Mouse (Mus musculus) intestine, embryonic 14.5 days (tissue): ENCODE results near the gene Efcab11. TPM values are rescaled to one million over a fixed set of nuclear protein-coding genes. Genes with fewer than 3 reads are reported as not detected.

ENCODE experiments used
- ATAC-seq: fragments of 200-750 bp; cut with Nextera tagmentation; replicated peaks from 2 replicates; pipeline ENCODE4 v1.8.0; 2017; ENCODE audit warnings: low read depth, moderate number of reproducible peaks, moderate TSS enrichment, moderate library complexity; ENCODE audit not compliant: low FRiP score, low TSS enrichment
- DNase-seq: peaks from one replicate; pipeline ENCODE4 v3.0.0-alpha.2; 2018; ENCODE audit warnings: low spot score
- H3K27ac ChIP-seq: fragments of 300-500 bp; sonication (generic); 2 replicates; pipeline ENCODE4 v1.5.1; 2014; ENCODE audit warnings: low read depth, mild to moderate bottlenecking, control low read depth
- H3K27me3 ChIP-seq: fragments of 300-500 bp; sonication (generic); replicated peaks from 2 replicates; pipeline ENCODE4 v1.6.1; 2014; ENCODE audit warnings: low read length, control low read depth; ENCODE audit not compliant: control insufficient read depth, insufficient read depth
- H3K36me3 ChIP-seq: fragments of 300-500 bp; sonication (generic); 2 replicates; pipeline ENCODE4 v1.6.1; 2014; ENCODE audit warnings: low read length, control low read depth; ENCODE audit not compliant: control insufficient read depth, insufficient read depth
- H3K4me1 ChIP-seq: fragments of 300-500 bp; sonication (generic); replicated peaks from 2 replicates; pipeline ENCODE4 v1.6.1; 2014; ENCODE audit warnings: low read length, control low read depth, mixed read lengths; ENCODE audit not compliant: control insufficient read depth, insufficient read depth
- H3K4me2 ChIP-seq: fragments of 300-500 bp; sonication (generic); 2 replicates; pipeline ENCODE4 v1.6.1; 2014; ENCODE audit warnings: low read length
- H3K4me3 ChIP-seq: fragments of 300-500 bp; sonication (generic); 2 replicates; pipeline ENCODE4 v1.5.1; 2014; ENCODE audit warnings: low read depth, low read length, control low read depth, mixed read lengths
- H3K9ac ChIP-seq: fragments of 300-500 bp; sonication (generic); 2 replicates; pipeline ENCODE4 v1.6.1; 2014; ENCODE audit warnings: mild to moderate bottlenecking, low read length
- H3K9me3 ChIP-seq: fragments of 300-500 bp; sonication (generic); 2 replicates; pipeline ENCODE4 v1.6.1; 2016; ENCODE audit warnings: low read length, control low read depth; ENCODE audit not compliant: control insufficient read depth
- WGBS: fragments of 180-500 bp; shearing (Covaris S2); extraction: QIAGEN DNeasy Blood & Tissue Kit; methylation state at CpG from one replicate; pipeline ENCODE4 v1.1.7; 2014; 5-methylcytosine and 5-hydroxymethylcytosine counted together
- polyA plus RNA-seq: library from polyadenylated mRNA; unstranded; fragments of >200 nt; fragmentation: Nextera tagmentation; extraction: Ambion mirVana; gene quantifications from 2 replicates; pipeline ENCODE4 v1.2.1, GENCODE M21; 2014

Gene Efcab11
- polyA plus RNA-seq, 1 experiment from 2014 or later = 13.4 TPM

DNA sequence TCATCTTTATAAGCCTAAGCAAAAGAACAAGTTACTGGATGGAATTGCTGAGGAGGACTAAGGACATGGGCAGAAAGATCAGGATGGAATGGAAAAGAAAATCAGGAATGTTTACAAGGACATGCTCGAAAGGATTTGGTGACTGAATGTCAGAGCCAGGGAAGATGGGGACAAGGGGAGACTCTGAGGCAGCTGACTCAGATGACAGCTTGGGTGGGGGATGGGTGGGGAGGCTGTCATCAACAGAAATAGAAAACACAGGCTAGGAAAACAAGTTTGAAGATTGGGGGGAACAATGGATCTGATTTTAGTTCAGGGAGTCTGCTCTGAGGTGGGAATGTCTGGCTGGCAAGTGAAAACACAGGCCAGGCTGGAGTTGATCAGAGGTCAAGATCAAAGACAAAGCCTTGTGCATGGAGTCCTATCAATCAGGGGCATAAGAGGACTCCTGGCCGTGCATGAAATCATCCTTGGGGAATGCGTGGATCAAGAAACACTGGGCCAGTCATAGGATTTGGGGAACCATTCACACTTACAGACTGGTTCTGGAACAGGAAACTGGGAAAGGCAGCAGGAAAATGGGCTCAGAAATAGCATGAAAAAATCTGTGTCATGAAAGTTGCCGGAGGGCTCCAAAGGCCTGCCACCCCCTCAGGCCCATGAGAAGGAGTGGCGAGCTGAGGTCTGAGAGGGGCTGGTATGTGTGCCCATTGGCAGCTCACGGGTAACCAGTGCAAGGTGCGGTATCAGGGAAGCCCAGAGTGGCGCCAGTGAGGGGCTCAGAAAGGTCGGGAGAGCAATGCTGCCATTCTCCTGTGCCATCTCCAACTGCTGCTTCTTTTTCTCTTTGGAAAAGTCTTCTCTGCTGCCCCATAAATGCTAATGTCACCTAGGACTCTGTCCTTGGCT lies 168.9 kb downstream of the Efcab11 start:
- ATAC-seq (no peak), DNase-seq (no peak)
- Histone ChIP-seq H3K4me2 (no peak overlapping the region), H3K9ac (no peak overlapping the region), H3K4me1 (0 out of 2 replicates have a peak, but pooled peaks cover 1% of the 10 kb centered on the region), H3K36me3 (no peaks in the 10 kb centered on the region), H3K9me3 (no peaks in the 10 kb centered on the region), H3K4me3 (no peak overlapping the region), H3K27me3 (no peaks in the 10 kb centered on the region), H3K27ac (no peak overlapping the region)
- 63% methylated on average over 9 of the region's 9 CpGs for WGBS

GRCm38 (mm10) chr12:99712214-99712613 lies 172.0 kb downstream of the Efcab11 start:
- 62% methylated on average over 5 of the region's 5 CpGs for WGBS
- Histone ChIP-seq H3K9me3 (no peaks in the 10 kb centered on the region), H3K9ac (no peak overlapping the region), H3K4me1 (no peaks in the 10 kb centered on the region), H3K4me2 (no peak overlapping the region), H3K4me3 (no peak overlapping the region), H3K27me3 (no peaks in the 10 kb centered on the region), H3K27ac (no peak overlapping the region), H3K36me3 (no peaks in the 10 kb centered on the region)
- no peak for ATAC-seq
- DNase-seq = no peak

GRCm38 (mm10) chr12:99702248-99702647 lies 182.0 kb downstream of the Efcab11 start:
- no peak overlapping the region for H3K27ac ChIP-seq
- no peak overlapping the region for H3K4me3 ChIP-seq
- DNase-seq = no peak
- H3K9ac ChIP-seq = no peak overlapping the region
- no peak overlapping the region for H3K4me2 ChIP-seq
- WGBS = 84% methylated on average over 8 of the region's 8 CpGs
- no peaks in the 10 kb centered on the region for H3K4me1 ChIP-seq
- H3K36me3 ChIP-seq = no peaks in the 10 kb centered on the region
- no peak for ATAC-seq
- no peaks in the 10 kb centered on the region for H3K9me3 ChIP-seq
- H3K27me3 ChIP-seq = no peaks in the 10 kb centered on the region

DNA sequence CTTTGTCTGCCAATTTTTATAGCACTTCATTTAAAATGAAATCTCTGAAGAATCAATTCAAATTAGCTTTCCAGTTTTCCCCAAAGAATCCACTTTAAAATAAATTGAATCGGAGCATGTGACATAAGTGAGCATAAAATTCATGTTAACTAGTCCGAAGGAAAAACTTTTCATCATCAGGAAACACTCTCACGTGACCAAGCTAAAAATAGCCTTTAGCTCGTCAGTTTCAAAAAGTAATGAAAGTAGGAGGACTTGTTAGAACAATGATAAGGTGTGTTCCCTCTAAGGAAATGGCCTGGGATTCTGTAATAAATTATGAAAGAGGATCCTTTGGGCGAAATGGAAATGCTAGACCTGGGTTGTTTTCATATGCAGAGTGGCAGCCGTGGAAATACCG lies 183.9 kb downstream of the Efcab11 start:
- DNase-seq = no peak
- 75% methylated on average over 7 of the region's 7 CpGs for WGBS
- Histone ChIP-seq H3K36me3 (no peaks in the 10 kb centered on the region), H3K9me3 (no peaks in the 10 kb centered on the region), H3K4me2 (no peak overlapping the region), H3K9ac (no peak overlapping the region), H3K27ac (no peak overlapping the region), H3K4me3 (no peak overlapping the region), H3K27me3 (no peaks in the 10 kb centered on the region), H3K4me1 (no peaks in the 10 kb centered on the region)
- ATAC-seq = no peak

DNA sequence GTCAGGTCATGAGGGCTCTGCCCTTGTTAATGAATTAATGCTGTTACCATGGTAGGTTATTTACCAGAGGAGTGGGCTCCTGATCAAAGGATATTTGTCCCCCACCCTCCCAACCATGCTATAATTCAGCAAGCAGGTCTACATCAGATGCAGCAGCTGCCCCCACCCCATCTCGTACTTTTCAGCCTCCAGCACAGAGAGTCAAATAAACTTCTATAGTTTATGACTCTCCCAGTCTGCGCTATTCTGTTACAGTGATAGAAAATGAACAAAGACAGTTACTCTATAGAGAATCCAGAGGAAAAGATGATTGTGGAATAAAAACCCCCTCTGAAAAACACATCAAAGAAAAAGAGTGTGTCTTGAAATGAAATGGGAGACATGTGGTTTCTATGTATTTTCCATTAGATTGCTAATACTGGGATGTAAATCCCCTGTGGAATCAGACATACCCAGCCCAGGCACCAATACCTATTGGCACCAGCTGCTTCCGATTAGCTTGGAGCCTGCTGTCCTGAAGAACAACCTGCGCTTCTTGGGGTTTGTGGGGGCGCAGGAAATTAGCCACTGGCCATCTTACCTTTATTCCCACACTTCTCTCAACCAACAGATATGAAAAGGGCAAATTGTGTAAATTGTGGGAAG lies 184.7 kb downstream of the Efcab11 start:
- H3K27ac ChIP-seq = no peak overlapping the region
- WGBS = 75% methylated on average over 5 of the region's 5 CpGs
- no peaks in the 10 kb centered on the region for H3K36me3 ChIP-seq
- no peak for ATAC-seq
- no peak overlapping the region for H3K9ac ChIP-seq
- H3K4me1 ChIP-seq = no peaks in the 10 kb centered on the region
- H3K9me3 ChIP-seq = no peaks in the 10 kb centered on the region
- no peak overlapping the region for H3K4me2 ChIP-seq
- no peaks in the 10 kb centered on the region for H3K27me3 ChIP-seq
- DNase-seq = no peak
- H3K4me3 ChIP-seq = no peak overlapping the region

DNA sequence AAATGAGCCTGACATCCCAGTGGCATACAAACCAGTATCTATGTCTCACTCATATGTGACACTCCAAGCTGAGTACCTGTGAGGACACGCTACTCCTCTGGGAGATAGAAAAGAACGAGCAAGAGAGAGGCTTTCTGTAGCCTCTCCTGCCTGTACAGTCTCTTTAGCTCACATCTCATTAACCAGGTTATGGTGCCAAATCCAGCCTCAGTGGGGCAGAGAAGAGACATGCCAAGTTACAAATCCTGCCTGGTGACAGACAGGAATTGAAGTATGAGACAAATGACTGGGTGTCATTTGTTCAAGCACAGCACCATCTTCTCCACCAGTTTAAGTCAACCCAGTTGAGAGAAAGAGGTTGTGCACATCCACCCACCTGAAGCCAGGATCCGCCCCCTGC lies 190.2 kb downstream of the Efcab11 start:
- DNase-seq = no peak
- Histone ChIP-seq H3K36me3 (no peaks in the 10 kb centered on the region), H3K27me3 (no peaks in the 10 kb centered on the region), H3K9me3 (no peaks in the 10 kb centered on the region), H3K4me1 (no peaks in the 10 kb centered on the region), H3K4me2 (no peak overlapping the region), H3K9ac (no peak overlapping the region), H3K4me3 (no peak overlapping the region), H3K27ac (no peak overlapping the region)
- ATAC-seq = no peak
- 91% methylated on average over 3 of the region's 3 CpGs for WGBS

DNA sequence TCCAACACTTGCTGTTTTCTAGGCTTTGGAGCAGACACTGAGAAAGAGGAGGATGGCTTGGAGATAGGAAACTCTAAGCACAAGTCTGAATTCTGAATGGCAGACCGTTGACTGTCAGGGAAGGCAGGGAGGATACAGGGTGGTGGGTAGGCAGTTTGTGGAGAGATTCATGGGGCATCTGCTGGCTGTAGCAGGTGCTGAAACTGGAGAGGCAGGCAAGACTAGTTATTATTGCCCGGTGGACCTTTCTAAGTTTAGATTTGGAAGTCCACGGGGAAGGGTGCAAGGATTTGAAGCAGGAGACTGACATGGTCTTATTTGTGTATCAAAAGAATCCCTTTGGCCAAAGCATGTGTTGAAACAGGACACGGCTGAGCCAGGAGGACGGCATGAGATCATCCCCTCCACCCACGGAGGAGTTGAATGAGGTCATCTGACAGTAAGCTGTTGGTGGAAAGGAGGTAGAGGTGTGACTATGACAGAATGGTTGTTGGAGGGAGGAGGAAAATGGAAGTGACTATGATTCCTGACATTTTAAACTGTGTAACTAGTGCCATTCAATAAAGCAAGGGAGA lies 197.7 kb downstream of the Efcab11 start:
- H3K27me3 ChIP-seq = no peaks in the 10 kb centered on the region
- H3K4me1 ChIP-seq = no peaks in the 10 kb centered on the region
- H3K27ac ChIP-seq = no peak overlapping the region
- no peak overlapping the region for H3K4me3 ChIP-seq
- no peaks in the 10 kb centered on the region for H3K36me3 ChIP-seq
- ATAC-seq (no peak), DNase-seq (no peak)
- H3K9me3 ChIP-seq = no peaks in the 10 kb centered on the region
- H3K9ac ChIP-seq = no peak overlapping the region
- no peak overlapping the region for H3K4me2 ChIP-seq
- WGBS = 69% methylated on average over 6 of the region's 6 CpGs

- no peaks in the 10 kb centered on the region for H3K4me1 ChIP-seq
- DNase-seq = no peak
- ATAC-seq = no peak
- no peaks in the 10 kb centered on the region for H3K9me3 ChIP-seq
- H3K27ac ChIP-seq = no peak overlapping the region
- no peak overlapping the region for H3K4me3 ChIP-seq
- H3K36me3 ChIP-seq = no peaks in the 10 kb centered on the region
- H3K4me2 ChIP-seq = no peak overlapping the region
- 75% methylated on average over 11 of the region's 11 CpGs for WGBS
- H3K9ac ChIP-seq = no peak overlapping the region
- H3K27me3 ChIP-seq = no peaks in the 10 kb centered on the region
These were observed 198.7 kb downstream of the Efcab11 start for GRCm38 (mm10) chr12:99685451-99686100.
